Mouse (Mus musculus): ENCODE measurements around the gene Pitpnm2. TPM values are rescaled to one million over a fixed set of nuclear protein-coding genes. Genes with fewer than 3 reads are reported as not detected.
A peak's percentile ranks its signal among the peaks of the same experiment; 100 is the strongest.
"Not testable (repeated sequence)": the region's sequence is repeated elsewhere in the genome, so short reads cannot be mapped to it uniquely, and the experiment has no call there.

Gene Pitpnm2
- total RNA-seq (2014; fragmentation: Nextera tagmentation) (8.8 and 10.4 TPM in 2 replicates), total RNA-seq (2017) (3.1 and 4.1 TPM in 2 replicates)

- ATAC-seq (replicated peaks; ENCODE audit: poor library complexity, severe bottlenecking), result peak; percentile 60
Observed at GRCm38 (mm10) chr5:124249614-124250591, at the start of gene Pitpnm2. Pitpnm2 (minus strand) TSS chr5:124249760.

- not testable (repeated sequence) for ATAC-seq (replicated peaks; ENCODE audit: poor library complexity, severe bottlenecking)
Observed at GRCm38 (mm10) chr5:124299307-124299706, 49.7 kb upstream of the Pitpnm2 start.

GRCm38 (mm10) chr5:124296475-124296874 lies 46.9 kb upstream of the Pitpnm2 start:
- ATAC-seq (replicated peaks; ENCODE audit: poor library complexity, severe bottlenecking), result no peak

GRCm38 (mm10) chr5:124293967-124294366 lies 44.4 kb upstream of the Pitpnm2 start:
- ATAC-seq (replicated peaks; ENCODE audit: poor library complexity, severe bottlenecking), result no peak

- no peak for ATAC-seq (replicated peaks; ENCODE audit: poor library complexity, severe bottlenecking)
Observed at GRCm38 (mm10) chr5:124290216-124290615, 40.7 kb upstream of the Pitpnm2 start.

- no peak for ATAC-seq (replicated peaks; ENCODE audit: poor library complexity, severe bottlenecking)
Observed at GRCm38 (mm10) chr5:124287616-124288247, 38.2 kb upstream of the Pitpnm2 start.

GRCm38 (mm10) chr5:124284330-124284729 lies 34.8 kb upstream of the Pitpnm2 start:
- ATAC-seq (replicated peaks; ENCODE audit: poor library complexity, severe bottlenecking), result no peak

GRCm38 (mm10) chr5:124282854-124283253 lies 33.3 kb upstream of the Pitpnm2 start:
- ATAC-seq (replicated peaks; ENCODE audit: poor library complexity, severe bottlenecking), result no peak

- no peak for ATAC-seq (replicated peaks; ENCODE audit: poor library complexity, severe bottlenecking)
Observed at GRCm38 (mm10) chr5:124270226-124270625, 20.7 kb upstream of the Pitpnm2 start.

- no peak for ATAC-seq (replicated peaks; ENCODE audit: poor library complexity, severe bottlenecking)
Observed at GRCm38 (mm10) chr5:124269661-124270060, 20.1 kb upstream of the Pitpnm2 start.

- ATAC-seq (replicated peaks; ENCODE audit: poor library complexity, severe bottlenecking), result peak; percentile 17; the same call in 1 of the 2 replicates
Observed at GRCm38 (mm10) chr5:124267652-124268051, 18.1 kb upstream of the Pitpnm2 start.

GRCm38 (mm10) chr5:124266821-124267220 lies 17.3 kb upstream of the Pitpnm2 start:
- ATAC-seq (replicated peaks; ENCODE audit: poor library complexity, severe bottlenecking), result peak; percentile 37; the same call in 1 of the 2 replicates

- no peak for ATAC-seq (replicated peaks; ENCODE audit: poor library complexity, severe bottlenecking)
Observed at GRCm38 (mm10) chr5:124263246-124263645, 13.7 kb upstream of the Pitpnm2 start.

- no peak for ATAC-seq (replicated peaks; ENCODE audit: poor library complexity, severe bottlenecking)
Observed at GRCm38 (mm10) chr5:124262090-124262489, 12.5 kb upstream of the Pitpnm2 start.

- peak; percentile 58 for ATAC-seq (replicated peaks; ENCODE audit: poor library complexity, severe bottlenecking)
Observed at GRCm38 (mm10) chr5:124259133-124259532, 9.6 kb upstream of the Pitpnm2 start.

GRCm38 (mm10) chr5:124258026-124258425 lies 8.5 kb upstream of the Pitpnm2 start:
- ATAC-seq (replicated peaks; ENCODE audit: poor library complexity, severe bottlenecking), result no peak

- no peak for ATAC-seq (replicated peaks; ENCODE audit: poor library complexity, severe bottlenecking)
Observed at GRCm38 (mm10) chr5:124255141-124255540, 5.6 kb upstream of the Pitpnm2 start.

GRCm38 (mm10) chr5:124253555-124253954 lies 4.0 kb upstream of the Pitpnm2 start:
- ATAC-seq (replicated peaks; ENCODE audit: poor library complexity, severe bottlenecking), result no peak

- ATAC-seq (replicated peaks; ENCODE audit: poor library complexity, severe bottlenecking), result no peak
Observed at GRCm38 (mm10) chr5:124252580-124253320, 3.2 kb upstream of the Pitpnm2 start.

GRCm38 (mm10) chr5:124251070-124251469 lies 1.5 kb upstream of the Pitpnm2 start:
- ATAC-seq (replicated peaks; ENCODE audit: poor library complexity, severe bottlenecking), result no peak

Data from granulocyte monocyte progenitor cell, adult 5-6 weeks (primary cell).